Comparison of ENCODE assay signal across 8 mouse cellular contexts in the genomic region with DNA sequence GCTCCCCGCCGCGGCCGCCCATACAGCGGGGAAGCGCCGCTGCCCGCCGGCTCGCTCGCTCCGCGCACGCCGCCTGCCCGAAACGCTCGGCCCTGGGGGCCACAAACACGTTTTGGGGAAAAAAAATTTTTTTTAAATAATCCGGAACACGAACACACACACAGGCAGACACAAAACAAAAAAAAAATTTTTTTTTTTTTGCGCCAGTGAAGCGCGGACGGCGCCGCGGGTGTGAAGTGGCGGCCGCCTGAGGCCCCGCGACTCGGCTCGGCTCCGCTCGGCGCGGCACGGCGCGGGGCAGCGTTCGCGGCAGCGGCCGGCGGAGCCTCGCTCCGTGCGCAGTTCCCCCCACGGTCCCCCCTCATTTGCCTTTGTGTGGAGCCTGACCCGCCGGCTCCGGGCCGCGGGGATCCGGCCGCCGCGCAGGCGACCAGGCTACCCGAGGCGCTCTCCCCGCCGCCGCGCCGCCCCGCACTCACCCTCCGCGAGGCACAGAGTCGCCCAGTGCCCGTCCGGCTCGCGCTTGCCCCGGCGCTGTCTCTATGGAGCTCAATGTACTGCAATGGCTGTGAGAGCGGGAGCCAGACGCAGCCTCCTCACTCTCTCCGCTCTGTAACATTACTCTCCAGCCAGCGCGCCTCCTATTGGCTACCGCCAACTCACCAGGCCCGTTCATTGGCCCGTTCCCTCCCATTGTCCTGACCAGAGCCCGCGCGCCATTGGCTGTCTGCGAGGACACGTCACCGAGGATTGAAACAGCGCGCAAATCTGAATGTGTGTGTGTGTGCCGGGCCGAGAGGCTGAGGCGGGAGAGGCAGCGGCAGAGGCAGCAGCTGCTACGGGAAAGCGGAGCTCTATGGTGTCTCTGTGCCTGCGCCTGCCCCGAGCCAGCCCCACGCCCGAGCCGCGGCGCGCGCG. TPM values are rescaled to one million over a fixed set of nuclear protein-coding genes. Genes with fewer than 3 reads are reported as not detected.
DNase-seq lines count a peak whose midpoint lies in the region; ATAC-seq and TF ChIP-seq lines count a peak whose summit lies in the region.

No protein-coding gene starts in this region.

- peak; percentile 97 for ATAC-seq in frontal cortex, adult (ENCODE audit: low TSS enrichment)
- ATAC-seq in lung, postnatal 0 days, result peak; percentile 96

- under 1% methylated on average over 110 of the region's 110 CpGs for WGBS in hindbrain, embryonic 10.5 days
- WGBS in lung, postnatal 0 days, result 2% methylated on average over 81 of the region's 110 CpGs

- peak; percentile 54 for TF ChIP-seq CTCF in lung, postnatal 0 days (IDR thresholded peaks at IDR 0.05)

- peak; percentile 100 for DNase-seq in MN1 (ENCODE audit: low spot score)
- peak; percentile 99 for DNase-seq in cerebellum, adult 9-10 months
- peak; percentile 99 for DNase-seq in hindbrain, embryonic 10.5 days (ENCODE audit: low spot score)
- peak; percentile 99 for DNase-seq in layer of hippocampus, adult 9-11 months
- peak; percentile 100 for DNase-seq in lung, postnatal 0 days (ENCODE audit: low spot score)
- DNase-seq in ovary, postnatal 36 days (ENCODE audit: low spot score), result peak; percentile 99
- DNase-seq in thymus, postnatal 25 days, result peak; percentile 99

- no peaks in the 10 kb centered on the region for H3K9me3 ChIP-seq in hindbrain, embryonic 10.5 days
- no peaks in the 10 kb centered on the region for H3K9me3 ChIP-seq in lung, postnatal 0 days (ENCODE audit: low read length)

- peak overlapping the region; percentile 100 for H3K27ac ChIP-seq in hindbrain, embryonic 10.5 days
- H3K27ac ChIP-seq in lung, postnatal 0 days (ENCODE audit: low read length), result peak overlapping the region; percentile 100

- peak overlapping the region; percentile 83 for H3K4me2 ChIP-seq in lung, postnatal 0 days (replicated peaks; ENCODE audit: low read depth, low read length)

- H3K4me1 ChIP-seq in hindbrain, embryonic 10.5 days (replicated peaks), result peaks cover 29% of the 10 kb centered on the region
- no peaks in the 10 kb centered on the region for H3K4me1 ChIP-seq in lung, postnatal 0 days (ENCODE audit: insufficient read depth, low read depth, low read length)

- peak overlapping the region; percentile 100 for H3K9ac ChIP-seq in lung, postnatal 0 days (replicated peaks; ENCODE audit: low read depth)

- no peak for TF ChIP-seq EP300 in lung, postnatal 0 days (IDR thresholded peaks at IDR 0.05)

- peak overlapping the region; percentile 89 for H3K4me3 ChIP-seq in hindbrain, embryonic 10.5 days
- peak overlapping the region; percentile 87 for H3K4me3 ChIP-seq in lung, postnatal 0 days (ENCODE audit: low read depth, low read length)

- no peaks in the 10 kb centered on the region for H3K27me3 ChIP-seq in hindbrain, embryonic 10.5 days (ENCODE audit: insufficient read depth, poor library complexity, severe bottlenecking)
- no peaks in the 10 kb centered on the region for H3K27me3 ChIP-seq in lung, postnatal 0 days (replicated peaks; ENCODE audit: insufficient read depth, low read length)

- peaks cover 22% of the 10 kb centered on the region for H3K36me3 ChIP-seq in hindbrain, embryonic 10.5 days
- H3K36me3 ChIP-seq in lung, postnatal 0 days (ENCODE audit: insufficient read depth, low read length), result no peaks in the 10 kb centered on the region

RNA-seq across cellular contexts. Expression of gene Gm42791, which starts 57.7 kb away (rescaled TPM):
- polyA plus RNA-seq in hindbrain, embryonic 10.5 days (2016; fragmentation: Nextera tagmentation; extraction: Ambion mirVana), result 1.6 and 3.8 TPM in 2 replicates
- polyA plus RNA-seq in lung, postnatal 0 days (2015; fragmentation: Nextera tagmentation; extraction: Ambion mirVana), result 0.78 and 1.2 TPM in 2 replicates

Comparison
In these comparisons a context has a peak if more than half of its experiments do, and no peak if none do; other contexts are left out.
1. Peak in every context shown above with its lines: DNase-seq, ATAC-seq, H3K4me3 ChIP-seq and H3K27ac ChIP-seq.